Mouse (Mus musculus) liver, embryonic 16.5 days (tissue): ENCODE measurements around the gene Myo18b. TPM values are rescaled to one million over a fixed set of nuclear protein-coding genes. Genes with fewer than 3 reads are reported as not detected.

Experiments used
- ATAC-seq: fragments of 200-750 bp; cut with Nextera tagmentation; 2 replicates; pipeline ENCODE4 v1.8.0; 2017; ENCODE audit warnings: low read depth, mild to moderate bottlenecking, moderate number of reproducible peaks, moderate library complexity
- H3K27ac ChIP-seq: fragments of 300-500 bp; sonication (generic); 2 replicates; pipeline ENCODE4 v1.5.1; 2014; ENCODE audit warnings: mild to moderate bottlenecking, low read length
- H3K27me3 ChIP-seq: fragments of 300-500 bp; sonication (generic); 2 replicates; pipeline ENCODE4 v1.6.1; 2014; ENCODE audit warnings: low read depth, low read length, mixed read lengths; ENCODE audit not compliant: control insufficient read depth, insufficient read depth
- H3K36me3 ChIP-seq: fragments of 300-500 bp; sonication (generic); 2 replicates; pipeline ENCODE4 v1.6.1; 2014; ENCODE audit warnings: mild to moderate bottlenecking; ENCODE audit not compliant: control insufficient read depth, insufficient read depth
- H3K4me1 ChIP-seq: fragments of 300-500 bp; sonication (generic); 2 replicates; pipeline ENCODE4 v1.6.1; 2014; ENCODE audit warnings: low read depth, low read length, mixed read lengths; ENCODE audit not compliant: control insufficient read depth
- H3K4me2 ChIP-seq: fragments of 300-500 bp; sonication (generic); 2 replicates; pipeline ENCODE4 v1.6.1; 2014; ENCODE audit warnings: low read depth, low read length, mixed read lengths
- H3K4me3 ChIP-seq: fragments of 300-500 bp; sonication (generic); 2 replicates; pipeline ENCODE4 v1.5.1; 2014; ENCODE audit warnings: low read depth, mild to moderate bottlenecking, low read length
- H3K9ac ChIP-seq: fragments of 300-500 bp; sonication (generic); 2 replicates; pipeline ENCODE4 v1.6.1; 2014; ENCODE audit warnings: low read depth, low read length
- H3K9me3 ChIP-seq: fragments of 300-500 bp; sonication (generic); replicated peaks from 2 replicates; pipeline ENCODE4 v1.6.1; 2016; ENCODE audit warnings: low read length; ENCODE audit not compliant: control insufficient read depth
- WGBS: fragments of 180-500 bp; shearing (Covaris S2); extraction: QIAGEN DNeasy Blood & Tissue Kit; methylation state at CpG from one replicate; pipeline ENCODE4 v1.1.7; 2014; ENCODE audit not compliant: insufficient replicate concordance; 5-methylcytosine and 5-hydroxymethylcytosine counted together
- polyA plus RNA-seq: library from polyadenylated mRNA; unstranded; fragments of >200 nt; fragmentation: Nextera tagmentation; extraction: Ambion mirVana; gene quantifications from 2 replicates; pipeline ENCODE4 v1.2.1, GENCODE M21; 2015

Myo18b gene
- polyA plus RNA-seq, 1 experiment from 2014 or later = 0.45 TPM

DNA sequence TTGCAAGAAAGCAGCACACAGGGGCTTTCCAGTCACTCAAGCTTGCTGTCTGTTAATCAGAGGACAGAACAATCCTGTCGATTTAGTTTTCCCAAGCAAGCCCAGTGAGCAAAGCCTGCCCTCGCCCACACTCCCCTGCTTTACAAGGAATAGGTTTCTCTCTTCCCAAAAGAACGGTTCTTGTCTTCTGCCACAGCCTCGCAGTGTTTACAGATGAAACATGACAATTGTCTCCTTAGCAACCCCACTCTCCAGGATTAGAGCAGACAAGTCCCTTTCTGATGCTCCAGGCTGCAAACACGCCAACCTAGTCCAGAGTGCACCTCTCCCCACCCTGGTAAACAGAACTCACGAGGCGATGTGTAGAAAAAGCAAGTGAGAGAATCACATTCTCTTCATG is 230.5 kb downstream of the Myo18b start:
- no peak overlapping the region for H3K4me2 ChIP-seq
- WGBS = 40% methylated on average over 7 of the region's 7 CpGs
- H3K4me1 ChIP-seq = no peaks in the 10 kb centered on the region
- no peak overlapping the region for H3K9ac ChIP-seq
- H3K9me3 ChIP-seq = no peaks in the 10 kb centered on the region
- no peak for ATAC-seq
- no peaks in the 10 kb centered on the region for H3K27me3 ChIP-seq
- no peak overlapping the region for H3K4me3 ChIP-seq
- no peak overlapping the region for H3K27ac ChIP-seq
- no peaks in the 10 kb centered on the region for H3K36me3 ChIP-seq

DNA sequence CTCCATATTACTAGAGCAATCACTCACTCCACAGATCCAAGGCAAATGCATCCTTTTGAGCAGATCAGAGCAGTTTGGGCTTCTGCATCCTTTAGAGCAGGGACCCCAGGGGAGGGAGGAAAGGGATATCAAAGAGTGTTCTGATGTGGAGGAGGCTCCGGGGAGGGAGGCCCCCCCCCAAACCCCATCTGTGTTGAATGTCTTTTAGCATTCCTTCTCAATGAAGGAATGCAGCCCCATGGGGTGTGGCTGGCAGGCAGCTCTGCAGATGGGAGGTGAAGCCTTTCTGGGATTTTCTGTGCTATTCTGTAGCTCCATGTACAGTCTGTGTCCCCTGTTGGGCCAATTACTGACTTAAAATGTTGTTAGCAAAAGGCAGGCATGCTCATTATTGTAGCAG is 232.5 kb downstream of the Myo18b start:
- WGBS = 8% methylated on average over 1 of the region's 1 CpGs

DNA sequence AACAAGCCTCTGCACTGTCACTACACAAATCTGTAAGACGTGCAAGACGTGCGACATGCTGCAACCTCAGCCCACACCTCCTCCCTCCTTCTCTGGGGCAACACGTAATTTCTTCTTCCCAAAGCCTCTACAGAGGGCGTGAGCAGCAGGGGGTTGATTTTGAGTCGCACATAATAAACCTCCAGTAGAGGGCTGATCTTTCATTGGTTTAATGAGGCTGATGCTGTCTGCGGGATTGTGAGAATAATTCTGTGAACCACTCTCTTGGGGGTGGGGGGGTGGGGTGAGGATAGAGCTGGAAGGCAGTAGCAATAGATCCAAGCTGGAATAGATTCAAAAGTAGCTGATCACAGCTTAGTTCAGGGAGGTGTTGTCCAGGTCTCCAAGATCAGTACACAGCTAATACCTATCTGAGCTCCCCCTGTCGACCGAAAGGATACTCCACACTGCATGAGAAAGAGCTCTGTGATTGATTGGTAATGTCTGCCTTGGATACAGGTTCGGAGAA is 235.2 kb downstream of the Myo18b start:
- H3K4me3 ChIP-seq = no peak overlapping the region
- no peak overlapping the region for H3K27ac ChIP-seq
- H3K4me1 ChIP-seq = no peaks in the 10 kb centered on the region
- no peak for ATAC-seq
- no peak overlapping the region for H3K9ac ChIP-seq
- H3K4me2 ChIP-seq = no peak overlapping the region
- H3K27me3 ChIP-seq = peaks cover 7% of the 10 kb centered on the region
- H3K9me3 ChIP-seq = no peaks in the 10 kb centered on the region
- 36% methylated on average over 10 of the region's 10 CpGs for WGBS
- H3K36me3 ChIP-seq = no peaks in the 10 kb centered on the region

More for the DNA sequence above, 232.5 kb downstream of the Myo18b start:
- ATAC-seq = no peak
- Histone ChIP-seq H3K27ac (no peak overlapping the region), H3K36me3 (no peaks in the 10 kb centered on the region), H3K9ac (no peak overlapping the region), H3K9me3 (no peaks in the 10 kb centered on the region), H3K27me3 (no peaks in the 10 kb centered on the region), H3K4me2 (no peak overlapping the region), H3K4me1 (no peaks in the 10 kb centered on the region), H3K4me3 (no peak overlapping the region)

DNA sequence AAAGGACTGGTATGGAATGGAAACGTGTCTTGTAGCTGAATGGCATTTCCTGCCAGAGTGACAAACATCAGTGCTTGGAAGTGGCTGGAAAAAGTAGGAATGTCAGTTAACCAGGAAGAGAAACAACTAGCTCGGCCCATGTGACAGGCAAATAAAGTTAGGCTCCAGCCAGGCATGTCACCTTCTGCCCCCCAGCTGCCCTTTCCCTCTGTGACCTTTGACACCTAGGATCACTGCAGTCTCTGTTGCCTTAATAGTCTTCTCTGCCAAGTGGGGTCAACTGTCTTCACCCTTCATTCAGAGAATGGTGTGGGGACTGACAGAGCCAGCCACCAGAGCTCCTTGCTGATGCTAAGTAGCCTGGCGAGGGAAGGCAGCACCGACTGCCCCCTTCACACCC is 236.9 kb downstream of the Myo18b start:
- H3K9ac ChIP-seq = no peak overlapping the region
- H3K36me3 ChIP-seq = no peaks in the 10 kb centered on the region
- no peaks in the 10 kb centered on the region for H3K4me1 ChIP-seq
- 12% methylated on average over 4 of the region's 4 CpGs for WGBS
- peaks cover 16% of the 10 kb centered on the region for H3K27me3 ChIP-seq
- H3K4me3 ChIP-seq = no peak overlapping the region
- no peak overlapping the region for H3K4me2 ChIP-seq
- no peaks in the 10 kb centered on the region for H3K9me3 ChIP-seq
- ATAC-seq = no peak
- H3K27ac ChIP-seq = no peak overlapping the region

DNA sequence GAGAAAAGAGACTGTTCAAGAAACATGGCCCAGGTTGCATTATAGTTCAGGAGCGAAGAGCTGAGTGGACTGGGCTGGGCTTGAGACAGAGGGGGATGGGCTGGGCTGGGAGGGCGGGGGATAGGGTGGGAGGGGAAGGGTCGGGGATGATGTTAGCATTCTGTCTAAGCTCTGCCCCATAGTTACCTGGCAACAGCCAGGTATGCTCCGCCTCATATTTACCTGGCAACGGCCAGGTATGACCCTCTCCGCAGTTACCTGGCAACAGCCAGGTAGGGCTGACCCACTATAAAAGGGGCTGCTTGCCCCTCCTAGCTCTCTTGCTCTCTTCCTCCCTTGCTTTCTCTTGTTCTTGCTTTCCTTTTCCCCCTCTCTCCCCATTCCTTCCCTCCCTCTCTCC is 239.4 kb downstream of the Myo18b start:
- ATAC-seq = no peak
- Histone ChIP-seq H3K9ac (no peak overlapping the region), H3K4me1 (no peaks in the 10 kb centered on the region), H3K27me3 (peaks cover 16% of the 10 kb centered on the region), H3K9me3 (no peaks in the 10 kb centered on the region), H3K4me2 (no peak overlapping the region), H3K36me3 (no peaks in the 10 kb centered on the region), H3K4me3 (no peak overlapping the region), H3K27ac (no peak overlapping the region)
- 6% methylated on average over 6 of the region's 6 CpGs for WGBS

DNA sequence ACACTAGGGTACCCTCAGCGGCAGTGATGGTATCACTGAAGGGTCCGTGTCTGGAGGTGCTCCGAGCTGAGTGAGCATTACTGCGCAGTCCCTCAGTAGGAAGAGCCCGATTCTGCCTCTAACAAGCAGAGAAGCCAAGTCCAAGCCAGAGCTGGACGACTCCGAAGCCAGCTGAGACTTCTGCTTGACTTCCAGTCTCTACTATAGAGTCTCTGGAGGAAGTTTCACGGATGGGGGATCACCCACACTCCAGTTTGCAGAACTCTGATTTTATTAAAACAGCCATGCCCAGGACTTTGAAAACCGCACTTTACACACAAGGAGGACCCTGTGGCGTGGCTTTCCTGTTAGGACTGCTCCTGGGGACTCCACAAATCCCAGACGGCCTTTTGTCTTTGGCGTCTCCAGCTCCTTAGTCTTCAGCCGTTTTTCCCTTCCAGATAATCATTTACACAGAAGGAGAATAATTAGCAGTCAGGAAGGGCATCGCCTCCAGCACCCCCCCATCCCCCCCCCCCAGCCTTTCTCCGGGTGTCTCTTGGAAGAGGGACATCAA is 240.1 kb downstream of the Myo18b start:
- Histone ChIP-seq H3K36me3 (no peaks in the 10 kb centered on the region), H3K9ac (no peak overlapping the region), H3K4me2 (no peak overlapping the region), H3K4me3 (no peak overlapping the region), H3K27ac (no peak overlapping the region), H3K4me1 (no peaks in the 10 kb centered on the region), H3K27me3 (peaks cover 16% of the 10 kb centered on the region), H3K9me3 (no peaks in the 10 kb centered on the region)
- 2% methylated on average over 15 of the region's 15 CpGs for WGBS
- ATAC-seq = no peak

DNA sequence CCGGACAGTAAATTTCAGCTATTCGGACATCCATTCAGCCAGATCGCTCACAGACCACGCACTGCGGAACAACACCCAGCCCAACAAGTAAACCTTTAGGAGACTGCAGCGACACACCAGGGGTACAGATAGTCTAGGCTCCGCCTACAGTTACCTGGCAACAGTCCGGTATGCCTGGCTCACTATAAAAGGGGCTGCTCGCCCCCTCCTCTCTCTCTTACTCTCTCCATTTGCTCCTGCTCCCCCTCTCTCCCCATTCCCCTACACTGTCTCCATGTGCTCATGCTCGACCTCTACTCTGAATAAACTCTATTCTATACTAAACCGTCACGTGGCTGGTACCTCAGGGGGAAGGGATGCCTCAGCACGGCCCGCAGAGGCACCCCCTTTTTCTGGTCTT is 240.6 kb downstream of the Myo18b start:
- Histone ChIP-seq H3K4me3 (no peak overlapping the region), H3K9ac (no peak overlapping the region), H3K36me3 (no peaks in the 10 kb centered on the region), H3K9me3 (no peaks in the 10 kb centered on the region), H3K27ac (no peak overlapping the region), H3K4me1 (no peaks in the 10 kb centered on the region), H3K27me3 (peaks cover 16% of the 10 kb centered on the region), H3K4me2 (no peak overlapping the region)
- 3% methylated on average over 14 of the region's 14 CpGs for WGBS
- no peak for ATAC-seq

DNA sequence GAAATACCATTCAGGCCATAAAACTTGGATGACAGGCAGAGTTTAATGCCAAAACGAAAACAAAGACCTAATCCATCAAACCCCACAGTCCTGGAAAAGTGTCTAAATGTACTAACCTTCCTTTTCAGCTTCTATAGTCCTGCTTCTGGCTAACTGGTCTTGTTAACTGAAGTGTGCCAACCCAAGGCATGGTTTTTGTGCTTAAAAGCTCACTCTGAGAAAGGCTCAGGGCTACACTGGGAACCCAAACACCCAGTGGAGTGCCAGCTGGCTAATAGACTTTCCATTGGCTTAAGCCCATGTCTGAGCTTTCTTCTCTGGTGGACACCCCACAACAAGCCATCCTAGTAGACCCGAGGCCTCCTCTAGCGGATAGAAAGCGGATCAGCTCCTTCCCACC is 244.1 kb downstream of the Myo18b start:
- H3K27me3 ChIP-seq = peaks cover 16% of the 10 kb centered on the region
- no peak overlapping the region for H3K27ac ChIP-seq
- WGBS = 66% methylated on average over 4 of the region's 4 CpGs
- no peaks in the 10 kb centered on the region for H3K4me1 ChIP-seq
- no peak overlapping the region for H3K9ac ChIP-seq
- H3K36me3 ChIP-seq = no peaks in the 10 kb centered on the region
- H3K9me3 ChIP-seq = no peaks in the 10 kb centered on the region
- no peak for ATAC-seq
- H3K4me3 ChIP-seq = no peak overlapping the region
- H3K4me2 ChIP-seq = no peak overlapping the region

DNA sequence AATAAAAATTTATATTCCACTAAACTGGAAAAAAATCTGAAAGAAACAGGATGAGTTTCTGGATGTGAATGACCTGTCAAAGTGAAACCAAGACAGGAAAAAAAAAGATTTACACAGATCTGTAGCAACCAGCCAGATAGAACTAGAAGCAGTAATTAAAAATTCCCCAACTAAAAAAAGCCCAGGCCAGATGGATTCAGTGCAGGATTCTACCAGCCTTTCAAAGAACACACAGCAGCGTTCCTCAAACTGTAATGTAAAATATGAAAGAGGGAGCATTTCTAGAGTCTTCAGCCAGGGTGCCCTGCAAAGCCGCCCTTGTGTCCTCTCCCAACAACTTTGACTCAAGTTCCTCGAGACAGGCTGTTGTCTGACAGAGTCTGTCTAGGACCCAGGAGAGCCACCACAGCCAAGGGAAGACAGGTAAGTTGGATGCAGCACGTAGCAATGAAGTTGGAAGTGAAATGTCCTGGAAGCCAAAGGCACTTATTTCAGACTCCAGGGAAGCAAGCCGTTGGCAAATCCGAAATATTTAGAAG is 246.9 kb downstream of the Myo18b start:
- Histone ChIP-seq H3K4me3 (no peak overlapping the region), H3K36me3 (no peaks in the 10 kb centered on the region), H3K9me3 (no peaks in the 10 kb centered on the region), H3K27ac (no peak overlapping the region), H3K4me2 (no peak overlapping the region), H3K4me1 (no peaks in the 10 kb centered on the region), H3K9ac (no peak overlapping the region), H3K27me3 (no peaks in the 10 kb centered on the region)
- ATAC-seq = no peak
- 54% methylated on average over 6 of the region's 6 CpGs for WGBS
